Mouse (Mus musculus): Measurements from ENCODE around the gene Flywch2. TPM values are rescaled to one million over a fixed set of nuclear protein-coding genes. Genes with fewer than 3 reads are reported as not detected.

The Flywch2 gene
- polyA plus RNA-seq, 1 experiment from 2014 or later = 18.1 TPM

- no peak overlapping the region for H3K4me3 ChIP-seq (replicated peaks)
- no peaks in the 10 kb centered on the region for H3K27me3 ChIP-seq (replicated peaks)
- H3K4me2 ChIP-seq = no peak overlapping the region
- H3K4me1 ChIP-seq = no peaks in the 10 kb centered on the region
- H3K9ac ChIP-seq = no peak overlapping the region
- no peaks in the 10 kb centered on the region for H3K9me3 ChIP-seq
- H3K36me3 ChIP-seq = peaks cover 86% of the 10 kb centered on the region
- H3K27ac ChIP-seq = no peak overlapping the region
- ATAC-seq (ENCODE audit: insufficient read depth, low FRiP score, low read depth) = 0 out of 2 replicates have a peak, but pooled peaks have one; percentile 4
- WGBS = 98% methylated on average over 16 of the region's 16 CpGs
These were observed 29.8 kb upstream of the Flywch2 start for GRCm38 (mm10) chr17:23815641-23816040.

GRCm38 (mm10) chr17:23807918-23808317 is 22.0 kb upstream of the Flywch2 start:
- no peak overlapping the region for H3K9ac ChIP-seq
- H3K4me2 ChIP-seq = no peak overlapping the region
- H3K4me3 ChIP-seq (replicated peaks) = no peak overlapping the region
- 91% methylated on average over 3 of the region's 3 CpGs for WGBS
- ATAC-seq (ENCODE audit: insufficient read depth, low FRiP score, low read depth) = no peak
- H3K27ac ChIP-seq = no peak overlapping the region
- H3K36me3 ChIP-seq = peaks cover 41% of the 10 kb centered on the region
- no peaks in the 10 kb centered on the region for H3K9me3 ChIP-seq
- peaks cover 5% of the 10 kb centered on the region for H3K4me1 ChIP-seq
- H3K27me3 ChIP-seq (replicated peaks) = no peaks in the 10 kb centered on the region

- WGBS = 66% methylated on average over 25 of the region's 25 CpGs
- Histone ChIP-seq H3K4me3 (replicated peaks) (0 out of 2 replicates have a peak overlapping the region, but pooled peaks have one; percentile 11), H3K9ac (no peak overlapping the region), H3K4me2 (peak overlapping the region; percentile 59), H3K4me1 (peaks cover 5% of the 10 kb centered on the region), H3K9me3 (no peaks in the 10 kb centered on the region), H3K27me3 (replicated peaks) (no peaks in the 10 kb centered on the region), H3K36me3 (peaks cover 34% of the 10 kb centered on the region), H3K27ac (peak overlapping the region; percentile 40; the same call in 1 of the 2 replicates)
- ATAC-seq (ENCODE audit: insufficient read depth, low FRiP score, low read depth) = no peak
These were observed 21.0 kb upstream of the Flywch2 start for GRCm38 (mm10) chr17:23806867-23807266.

- H3K4me3 ChIP-seq (replicated peaks) = peak overlapping the region; percentile 99
- H3K4me1 ChIP-seq = peaks cover 5% of the 10 kb centered on the region
- H3K27me3 ChIP-seq (replicated peaks) = no peaks in the 10 kb centered on the region
- ATAC-seq (ENCODE audit: insufficient read depth, low FRiP score, low read depth) = no peak
- peak overlapping the region; percentile 59 for H3K4me2 ChIP-seq
- H3K27ac ChIP-seq = no peak overlapping the region
- peak overlapping the region; percentile 95; the same call in 1 of the 2 replicates for H3K9ac ChIP-seq
- peaks cover 16% of the 10 kb centered on the region for H3K36me3 ChIP-seq
- WGBS = 1% methylated on average over 8 of the region's 8 CpGs
- no peaks in the 10 kb centered on the region for H3K9me3 ChIP-seq
These were observed 18.7 kb upstream of the Flywch2 start for GRCm38 (mm10) chr17:23804426-23805085.

- H3K36me3 ChIP-seq = peaks cover 6% of the 10 kb centered on the region
- H3K27ac ChIP-seq = peak overlapping the region; percentile 97
- under 1% methylated on average over 65 of the region's 83 CpGs for WGBS
- H3K27me3 ChIP-seq (replicated peaks) = no peaks in the 10 kb centered on the region
- peaks cover 5% of the 10 kb centered on the region for H3K4me1 ChIP-seq
- peak overlapping the region; percentile 95 for H3K9ac ChIP-seq
- peak overlapping the region; percentile 99 for H3K4me3 ChIP-seq (replicated peaks)
- H3K4me2 ChIP-seq = peak overlapping the region; percentile 59
- H3K9me3 ChIP-seq = no peaks in the 10 kb centered on the region
- ATAC-seq (ENCODE audit: insufficient read depth, low FRiP score, low read depth) = peak; percentile 45
These were observed 17.6 kb upstream of the Flywch2 start for GRCm38 (mm10) chr17:23803366-23804041.

GRCm38 (mm10) chr17:23802746-23803365 is 17.0 kb upstream of the Flywch2 start:
- H3K9me3 ChIP-seq = no peaks in the 10 kb centered on the region
- peaks cover 5% of the 10 kb centered on the region for H3K4me1 ChIP-seq
- ATAC-seq (ENCODE audit: insufficient read depth, low FRiP score, low read depth) = peak; percentile 98
- H3K27me3 ChIP-seq (replicated peaks) = no peaks in the 10 kb centered on the region
- H3K4me2 ChIP-seq = peak overlapping the region; percentile 69
- peak overlapping the region; percentile 97 for H3K27ac ChIP-seq
- WGBS = under 1% methylated on average over 60 of the region's 60 CpGs
- H3K36me3 ChIP-seq = peaks cover under 1% of the 10 kb centered on the region; the same call in 1 of the 2 replicates
- H3K9ac ChIP-seq = peak overlapping the region; percentile 95
- peak overlapping the region; percentile 99 for H3K4me3 ChIP-seq (replicated peaks)

GRCm38 (mm10) chr17:23801627-23802026 is 15.7 kb upstream of the Flywch2 start:
- WGBS = 91% methylated on average over 10 of the region's 10 CpGs
- Histone ChIP-seq H3K4me1 (no peaks in the 10 kb centered on the region), H3K36me3 (no peaks in the 10 kb centered on the region), H3K9me3 (no peaks in the 10 kb centered on the region), H3K9ac (no peak overlapping the region), H3K4me3 (replicated peaks) (no peak overlapping the region), H3K4me2 (no peak overlapping the region), H3K27me3 (replicated peaks) (no peaks in the 10 kb centered on the region), H3K27ac (no peak overlapping the region)
- no peak for ATAC-seq (ENCODE audit: insufficient read depth, low FRiP score, low read depth)

- ATAC-seq (ENCODE audit: insufficient read depth, low FRiP score, low read depth) = no peak
- no peaks in the 10 kb centered on the region for H3K27me3 ChIP-seq (replicated peaks)
- 70% methylated on average over 7 of the region's 7 CpGs for WGBS
These were observed 11.4 kb upstream of the Flywch2 start for GRCm38 (mm10) chr17:23797316-23797715.

GRCm38 (mm10) chr17:23795323-23795722 is 9.4 kb upstream of the Flywch2 start:
- H3K4me2 ChIP-seq = no peak overlapping the region
- H3K4me3 ChIP-seq (replicated peaks) = no peak overlapping the region
- no peaks in the 10 kb centered on the region for H3K9me3 ChIP-seq
- ATAC-seq (ENCODE audit: insufficient read depth, low FRiP score, low read depth) = no peak
- no peaks in the 10 kb centered on the region for H3K36me3 ChIP-seq
- no peak overlapping the region for H3K9ac ChIP-seq
- 89% methylated on average over 8 of the region's 8 CpGs for WGBS
- no peak overlapping the region for H3K27ac ChIP-seq
- no peaks in the 10 kb centered on the region for H3K27me3 ChIP-seq (replicated peaks)
- peaks cover 5% of the 10 kb centered on the region; the same call in 1 of the 2 replicates for H3K4me1 ChIP-seq

More at GRCm38 (mm10) chr17:23797316-23797715, 11.4 kb upstream of the Flywch2 start:
- H3K9me3 ChIP-seq = no peaks in the 10 kb centered on the region
- H3K9ac ChIP-seq = no peak overlapping the region
- no peaks in the 10 kb centered on the region for H3K36me3 ChIP-seq
- H3K27ac ChIP-seq = no peak overlapping the region
- H3K4me3 ChIP-seq (replicated peaks) = no peak overlapping the region
- H3K4me1 ChIP-seq = no peaks in the 10 kb centered on the region
- no peak overlapping the region for H3K4me2 ChIP-seq

- H3K27me3 ChIP-seq (replicated peaks) = no peaks in the 10 kb centered on the region
- H3K4me2 ChIP-seq = peak overlapping the region; percentile 67
- H3K4me1 ChIP-seq = peaks cover 10% of the 10 kb centered on the region
- ATAC-seq (ENCODE audit: insufficient read depth, low FRiP score, low read depth) = no peak
- H3K27ac ChIP-seq = 0 out of 2 replicates have a peak overlapping the region, but pooled peaks have one; percentile 62
- H3K9me3 ChIP-seq = no peaks in the 10 kb centered on the region
- H3K36me3 ChIP-seq = no peaks in the 10 kb centered on the region
- peak overlapping the region; percentile 46; the same call in 1 of the 2 replicates for H3K4me3 ChIP-seq (replicated peaks)
- 48% methylated on average over 2 of the region's 2 CpGs for WGBS
- no peak overlapping the region for H3K9ac ChIP-seq
These were observed 5.1 kb upstream of the Flywch2 start for GRCm38 (mm10) chr17:23791079-23791357.

- Histone ChIP-seq H3K4me1 (peaks cover 10% of the 10 kb centered on the region), H3K36me3 (no peaks in the 10 kb centered on the region), H3K27ac (peak within 1 kb of the TSS; percentile 62), H3K4me3 (replicated peaks) (peak within 1 kb of the TSS; percentile 46), H3K9ac (peak within 1 kb of the TSS; percentile 38; the same call in 1 of the 2 replicates), H3K9me3 (no peaks in the 10 kb centered on the region), H3K27me3 (replicated peaks) (no peaks in the 10 kb centered on the region), H3K4me2 (peak within 1 kb of the TSS; percentile 67)
- ATAC-seq (ENCODE audit: insufficient read depth, low FRiP score, low read depth) = peak; percentile 53; the same call in 1 of the 2 replicates
- WGBS = 2% methylated on average over 29 of the region's 29 CpGs
These were observed 4.6 kb upstream of the Flywch2 start, which contains the start of gene Srrm2 for GRCm38 (mm10) chr17:23790269-23791078. Gene Srrm2, plus strand, starts transcription at chr17:23790532.
